Mouse (Mus musculus) CH12.LX (cell line): ENCODE data around the gene Sf3a1. TPM values are rescaled to one million over a fixed set of nuclear protein-coding genes. Genes with fewer than 3 reads are reported as not detected.

Experiments
- DNase-seq: peaks from one replicate; pipeline ENCODE4 v3.0.0-alpha.2; 2013; ENCODE audit errors: extremely low read depth
- H3K27ac ChIP-seq: 2 replicates; pipeline ENCODE4 v1.5.1; 2012; ENCODE audit warnings: low read depth, mild to moderate bottlenecking, control low read depth, moderate library complexity; ENCODE audit not compliant: insufficient read depth
- H3K27me3 ChIP-seq: replicated peaks from 2 replicates; pipeline ENCODE3; 2012; ENCODE audit warnings: inconsistent platforms
- H3K36me3 ChIP-seq, 2 experiments: replicated peaks in 1 of 2; 2 replicates each; pipeline versions ENCODE3 to v1.6.1; 2012; ENCODE audit warnings: inconsistent platforms in 1 of 2, low read length in 1 of 2, mild to moderate bottlenecking in 1 of 2, mixed read lengths in 1 of 2, moderate library complexity in 1 of 2; ENCODE audit not compliant: control insufficient read depth in 1 of 2, insufficient read depth in 1 of 2
- H3K4me1 ChIP-seq, 2 experiments: 2 replicates each; pipeline ENCODE4 v1.6.1; 2012; ENCODE audit warnings: inconsistent platforms in 1 of 2, moderate library complexity in 1 of 2; ENCODE audit not compliant: insufficient read depth in 2 of 2, control insufficient read depth in 1 of 2
- H3K4me2 ChIP-seq: 2 replicates; pipeline ENCODE4 v1.6.1; 2012; ENCODE audit warnings: low read depth, mild to moderate bottlenecking, control low read depth; ENCODE audit not compliant: poor library complexity, insufficient read depth, severe bottlenecking
- H3K4me3 ChIP-seq, 3 experiments: fragments of 150-350 bp in 1 of 3; sonication (generic) in 1 of 3; replicated peaks in 1 of 3; 2 replicates each; pipeline versions ENCODE3 to v1.5.1; 2011 to 2012; ENCODE audit warnings: low read depth in 2 of 3, low read length in 2 of 3, mild to moderate bottlenecking in 2 of 3, moderate library complexity in 2 of 3, control low read depth in 1 of 3, improper control_type of control experiment in 1 of 3, inconsistent platforms in 1 of 3, mixed read lengths in 1 of 3; ENCODE audit not compliant: poor library complexity in 1 of 3
- H3K79me2 ChIP-seq: replicated peaks from 2 replicates; pipeline ENCODE4 v1.6.1; 2012; ENCODE audit warnings: mild to moderate bottlenecking, moderate library complexity; ENCODE audit not compliant: control insufficient read depth, poor library complexity, insufficient read depth, severe bottlenecking; ENCODE audit errors: extremely low read depth
- H3K9ac ChIP-seq: 2 replicates; pipeline ENCODE4 v1.6.1; 2012; ENCODE audit warnings: low read depth, mild to moderate bottlenecking, control low read depth, moderate library complexity; ENCODE audit not compliant: insufficient read depth
- H3K9me3 ChIP-seq: replicated peaks from 2 replicates; pipeline ENCODE3; 2012; ENCODE audit warnings: low read length, inconsistent platforms, mixed read lengths
- CHD1 ChIP-seq: IDR thresholded peaks from 2 replicates; pipeline ENCODE4 v1.6.1; 2012; ENCODE audit warnings: low read depth, low read length, improper control_type of control experiment, inconsistent platforms
- CTCF ChIP-seq, 2 experiments: IDR thresholded peaks in 1 of 2; conservative IDR thresholded peaks in 1 of 2; 2 replicates each; pipeline ENCODE4 v1.5.1; 2011 to 2012; ENCODE audit warnings: low read depth in 2 of 2, low read length in 2 of 2, improper control_type of control experiment in 1 of 2, inconsistent platforms in 1 of 2, mild to moderate bottlenecking in 1 of 2, moderate library complexity in 1 of 2
- GABPA ChIP-seq: IDR thresholded peaks from 2 replicates; pipeline ENCODE4 v1.6.1; 2012; ENCODE audit warnings: low read depth, low read length, improper control_type of control experiment, inconsistent platforms; ENCODE audit not compliant: insufficient replicate concordance
- IRF4 ChIP-seq: IDR thresholded peaks from 2 replicates; pipeline ENCODE4 v1.6.1; 2014; ENCODE audit warnings: low read depth, mild to moderate bottlenecking, inconsistent platforms, low read length, improper control_type of control experiment
- MAZ ChIP-seq: IDR thresholded peaks from 2 replicates; pipeline ENCODE4 v1.6.1; 2012; ENCODE audit warnings: low read depth, mild to moderate bottlenecking, inconsistent platforms, low read length, improper control_type of control experiment, moderate library complexity
- MEF2A ChIP-seq: IDR thresholded peaks from 2 replicates; pipeline ENCODE4 v1.6.1; 2014; ENCODE audit warnings: low read depth, mild to moderate bottlenecking, inconsistent platforms, low read length, improper control_type of control experiment, borderline replicate concordance
- NELFE ChIP-seq: IDR thresholded peaks from 2 replicates; pipeline ENCODE4 v1.6.1; 2011; ENCODE audit warnings: low read depth, low read length, improper control_type of control experiment
- NRF1 ChIP-seq: IDR thresholded peaks from 2 replicates; pipeline ENCODE4 v1.6.1; 2014; ENCODE audit warnings: low read depth, mild to moderate bottlenecking, inconsistent platforms, low read length, improper control_type of control experiment, moderate library complexity
- PAX5 ChIP-seq: IDR thresholded peaks from 2 replicates; pipeline ENCODE4 v1.6.1; 2012; ENCODE audit warnings: low read length, inconsistent platforms, mixed read lengths
- POLR2AphosphoS2 ChIP-seq: IDR thresholded peaks from 2 replicates; pipeline ENCODE4 v1.6.1; 2011; ENCODE audit warnings: low read depth, low read length, improper control_type of control experiment
- RAD21 ChIP-seq: IDR thresholded peaks from 2 replicates; pipeline ENCODE4 v1.6.1; 2011; ENCODE audit warnings: low read depth, mild to moderate bottlenecking, low read length, improper control_type of control experiment, moderate library complexity
- TBP ChIP-seq: conservative IDR thresholded peaks from 2 replicates; pipeline ENCODE4 v1.6.1; 2011; ENCODE audit warnings: low read depth, low read length, improper control_type of control experiment
- TCF12 ChIP-seq: IDR thresholded peaks from 2 replicates; pipeline ENCODE4 v1.6.1; 2014; ENCODE audit warnings: low read depth, mild to moderate bottlenecking, inconsistent platforms, low read length, improper control_type of control experiment
- ZKSCAN1 ChIP-seq: IDR thresholded peaks from 2 replicates; pipeline ENCODE4 v1.6.1; 2012; ENCODE audit warnings: low read depth, inconsistent platforms, low read length, improper control_type of control experiment, borderline replicate concordance
- ZMIZ1 ChIP-seq: IDR thresholded peaks from 2 replicates; pipeline ENCODE4 v1.6.1; 2012; ENCODE audit warnings: low read depth, mild to moderate bottlenecking, inconsistent platforms, low read length, improper control_type of control experiment
- dilution Hi-C: fragments of 300-500 bp; cut with MboI; formaldehyde crosslinking; loops from 2 replicates; pipeline ENCODE4 v1.14.3; 2020; ENCODE audit warnings: low sequenced_read_pairs; ENCODE audit not compliant: extremely low pct_unique_long_range_greater_than_20kb, extremely low pct_ligation_motif_present
- in situ Hi-C: fragments of 300-500 bp; cut with MboI; formaldehyde crosslinking; loops from 3 replicates; pipeline ENCODE4 v1.14.3; 2019; ENCODE audit warnings: low sequenced_read_pairs, low pct_ligation_motif_present, low pct_unique_long_range_greater_than_20kb, mixed read lengths
- polyA plus RNA-seq: library from polyadenylated mRNA; unstranded; fragments of >175 nt; gene quantifications from 2 replicates; pipeline ENCODE4 v1.2.1, GENCODE M21; 2012; ENCODE audit warnings: low read depth; ENCODE audit not compliant: insufficient read length
- total RNA-seq, 2 experiments: library from RNA; depleted of rRNA; stranded (reverse); fragments of 300-350 nt in 1 of 2; fragments of >200 nt in 1 of 2; gene quantifications; 2 replicates each; pipeline ENCODE4 v1.2.3; 2012 to 2014

The Sf3a1 gene
- total and polyA plus RNA-seq, 3 experiments: 29.5 to 97.6 (median 46.5) TPM

GRCm38 (mm10) chr11:4186486-4187317, 26.6 kb downstream of the Sf3a1 start, which contains the start of gene Tbc1d10a (continued):
- no peak for TF ChIP-seq MAZ
- TF ChIP-seq, all 38 proteins: peak for 17

- Histone ChIP-seq H3K4me2 (peak overlapping the region; percentile 64), H3K4me3 (peak overlapping the region; percentile 78 to 83 (median 83)), H3K27me3 (no peaks in the 10 kb centered on the region), H3K79me2 (peaks cover 15% of the 10 kb centered on the region; the same call in 1 of the 2 replicates), H3K9ac (peak overlapping the region; percentile 84), H3K9me3 (no peaks in the 10 kb centered on the region), H3K4me1 (peaks cover 10 to 52% of the 10 kb centered on the region in 2 experiments)
- dilution Hi-C loops: no loop called here
- TF ChIP-seq NRF1 (no peak), POLR2AphosphoS2 (no peak), TCF12 (0 out of 2 replicates have a peak, but pooled peaks have one; percentile 7), ZMIZ1 (no peak), ZKSCAN1 (no peak)
- TF ChIP-seq, all 38 proteins: peak for 1
- Histone ChIP-seq H3K36me3 (peaks cover 8 to 49% of the 10 kb centered on the region in 2 experiments), H3K27ac (no peak overlapping the region)
- in situ Hi-C loops: no loop called here
- no peak for DNase-seq
Observed at GRCm38 (mm10) chr11:4187318-4187700, 27.2 kb downstream of the Sf3a1 start.

GRCm38 (mm10) chr11:4189182-4189581, 29.0 kb downstream of the Sf3a1 start:
- no peak for DNase-seq
- Histone ChIP-seq H3K9me3 (no peaks in the 10 kb centered on the region), H3K27ac (no peak overlapping the region)
- TF ChIP-seq RAD21 (no peak), IRF4 (no peak), PAX5 (no peak), CHD1 (no peak), GABPA (no peak), CTCF (conservative IDR thresholded peaks at IDR 0.05 in 1 of 2, IDR thresholded peaks at IDR 0.05 in 1 of 2; ENCODE audit: low read depth in 2 of 2, low read length in 2 of 2) (no peak), TBP (no peak), ZMIZ1 (no peak), MEF2A (no peak), NELFE (no peak)
- TF ChIP-seq, all 38 proteins: peak for 0
- dilution Hi-C loops (no loop called here), in situ Hi-C loops (no loop called here)
- Histone ChIP-seq H3K4me1 (peaks cover 12 to 71% of the 10 kb centered on the region in 2 experiments), H3K4me3 (no peak overlapping the region), H3K4me2 (no peak overlapping the region), H3K27me3 (no peaks in the 10 kb centered on the region), H3K9ac (no peak overlapping the region), H3K79me2 (peaks cover 19% of the 10 kb centered on the region), H3K36me3 (peaks cover 0 to 39% of the 10 kb centered on the region in 2 experiments)
